Mouse (Mus musculus): ENCODE results near the gene Trio. TPM values are rescaled to one million over a fixed set of nuclear protein-coding genes. Genes with fewer than 3 reads are reported as not detected.
A peak's percentile ranks its signal among the peaks of the same experiment; 100 is the strongest.

Trio gene
- polyA plus RNA-seq, 1 experiment from 2014 or later = 8.8 TPM

DNA sequence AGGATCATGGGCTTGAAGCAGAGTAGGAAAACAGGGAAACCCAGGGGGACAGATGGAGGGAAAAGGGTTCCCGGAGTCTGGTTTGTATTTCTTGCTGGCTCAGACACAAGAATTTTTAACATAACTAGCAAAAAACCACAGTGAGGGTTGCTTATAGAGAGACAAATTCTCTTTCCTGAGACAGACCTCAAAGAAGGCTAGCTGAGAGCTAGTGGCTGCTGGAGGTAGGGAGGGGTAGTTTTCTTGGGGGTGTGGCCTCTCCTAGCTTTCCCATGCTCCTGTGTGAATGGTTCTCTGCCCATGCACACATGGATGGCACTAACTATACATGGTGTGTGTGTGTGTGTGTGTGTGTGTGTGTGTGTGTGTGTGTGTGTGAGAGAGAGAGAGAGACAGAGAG lies 265.0 kb downstream of the Trio start:
- Histone ChIP-seq H3K36me3 (ENCODE audit: control insufficient read depth, insufficient read depth, low read length) (peaks cover 33% of the 10 kb centered on the region), H3K4me3 (ENCODE audit: low read depth, low read length) (no peak overlapping the region), H3K27ac (replicated peaks) (peak overlapping the region; percentile 49; the same call in 1 of the 2 replicates), H3K27me3 (ENCODE audit: control insufficient read depth, insufficient read depth, low read length) (no peaks in the 10 kb centered on the region), H3K4me1 (replicated peaks; ENCODE audit: control insufficient read depth, insufficient read depth) (no peaks in the 10 kb centered on the region), H3K9ac (ENCODE audit: low read length) (no peak overlapping the region), H3K9me3 (ENCODE audit: control insufficient read depth, low read length) (no peaks in the 10 kb centered on the region), H3K4me2 (replicated peaks; ENCODE audit: low read depth) (no peak overlapping the region)
- TF ChIP-seq EP300 (optimal IDR thresholded peaks at IDR 0.05) = no peak
- no peak for TF ChIP-seq CTCF (IDR thresholded peaks at IDR 0.05; ENCODE audit: low read depth)
- WGBS = 64% methylated on average over 1 of the region's 1 CpGs
- DNase-seq (ENCODE audit: low spot score) (no peak), ATAC-seq (ENCODE audit: low FRiP score, low TSS enrichment) (no peak)

DNA sequence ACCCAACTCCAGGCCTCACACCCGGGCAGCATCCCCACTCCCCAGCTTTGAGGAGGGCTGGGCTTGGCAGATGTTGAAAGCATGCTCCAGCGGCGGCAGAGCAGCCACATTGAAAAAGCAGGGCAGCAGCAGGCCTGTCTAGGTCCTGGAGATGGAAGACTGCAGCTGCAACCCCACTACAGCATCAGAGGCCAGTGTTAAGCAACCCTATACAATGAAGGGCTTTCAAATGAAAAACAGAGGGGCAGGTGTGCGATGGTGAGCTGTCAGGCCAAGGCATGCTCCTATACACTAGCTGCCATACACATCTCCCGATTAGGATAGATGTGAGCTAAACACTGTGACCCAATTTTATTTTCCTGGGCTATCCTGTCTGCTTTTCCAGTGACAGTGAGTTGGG lies 265.8 kb downstream of the Trio start:
- no peaks in the 10 kb centered on the region for H3K4me1 ChIP-seq (replicated peaks; ENCODE audit: control insufficient read depth, insufficient read depth)
- H3K9me3 ChIP-seq (ENCODE audit: control insufficient read depth, low read length) = no peaks in the 10 kb centered on the region
- 0 out of 2 replicates have a peak overlapping the region, but pooled peaks have one; percentile 49 for H3K27ac ChIP-seq (replicated peaks)
- 58% methylated on average over 5 of the region's 5 CpGs for WGBS
- H3K4me2 ChIP-seq (replicated peaks; ENCODE audit: low read depth) = no peak overlapping the region
- peaks cover 31% of the 10 kb centered on the region for H3K36me3 ChIP-seq (ENCODE audit: control insufficient read depth, insufficient read depth, low read length)
- ATAC-seq (ENCODE audit: low FRiP score, low TSS enrichment) = no peak
- H3K27me3 ChIP-seq (ENCODE audit: control insufficient read depth, insufficient read depth, low read length) = no peaks in the 10 kb centered on the region
- TF ChIP-seq EP300 (optimal IDR thresholded peaks at IDR 0.05) (no peak), CTCF (IDR thresholded peaks at IDR 0.05; ENCODE audit: low read depth) (no peak)
- H3K4me3 ChIP-seq (ENCODE audit: low read depth, low read length) = no peak overlapping the region
- H3K9ac ChIP-seq (ENCODE audit: low read length) = no peak overlapping the region
- no peak for DNase-seq (ENCODE audit: low spot score)

DNA sequence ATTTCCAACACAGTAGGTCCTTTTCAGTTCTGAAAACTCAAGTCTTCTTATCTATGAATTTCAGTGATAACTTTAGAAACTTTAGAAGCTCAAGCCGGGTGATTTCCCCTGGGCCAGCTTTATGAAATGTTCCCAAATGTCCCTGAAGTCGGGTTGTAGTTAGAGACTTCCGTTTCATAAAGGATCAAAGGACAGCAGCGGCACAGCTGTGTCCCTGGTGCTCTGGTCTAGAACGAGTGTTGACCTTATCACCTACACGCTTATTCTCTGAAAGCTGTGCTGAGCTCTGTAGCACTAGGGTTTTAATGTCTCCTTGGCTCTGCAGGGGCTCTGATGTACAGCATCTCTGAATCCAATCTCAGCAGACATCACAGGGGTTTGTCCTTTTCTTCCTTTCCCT lies 267.0 kb downstream of the Trio start:
- Histone ChIP-seq H3K9ac (ENCODE audit: low read length) (no peak overlapping the region), H3K4me3 (ENCODE audit: low read depth, low read length) (no peak overlapping the region), H3K27ac (replicated peaks) (no peak overlapping the region), H3K27me3 (ENCODE audit: control insufficient read depth, insufficient read depth, low read length) (no peaks in the 10 kb centered on the region), H3K9me3 (ENCODE audit: control insufficient read depth, low read length) (no peaks in the 10 kb centered on the region), H3K36me3 (ENCODE audit: control insufficient read depth, insufficient read depth, low read length) (peaks cover 31% of the 10 kb centered on the region), H3K4me2 (replicated peaks; ENCODE audit: low read depth) (no peak overlapping the region), H3K4me1 (replicated peaks; ENCODE audit: control insufficient read depth, insufficient read depth) (no peaks in the 10 kb centered on the region)
- ATAC-seq (ENCODE audit: low FRiP score, low TSS enrichment) (no peak), DNase-seq (ENCODE audit: low spot score) (no peak)
- TF ChIP-seq EP300 (optimal IDR thresholded peaks at IDR 0.05) = no peak
- no peak for TF ChIP-seq CTCF (IDR thresholded peaks at IDR 0.05; ENCODE audit: low read depth)
- WGBS = 57% methylated on average over 6 of the region's 6 CpGs

DNA sequence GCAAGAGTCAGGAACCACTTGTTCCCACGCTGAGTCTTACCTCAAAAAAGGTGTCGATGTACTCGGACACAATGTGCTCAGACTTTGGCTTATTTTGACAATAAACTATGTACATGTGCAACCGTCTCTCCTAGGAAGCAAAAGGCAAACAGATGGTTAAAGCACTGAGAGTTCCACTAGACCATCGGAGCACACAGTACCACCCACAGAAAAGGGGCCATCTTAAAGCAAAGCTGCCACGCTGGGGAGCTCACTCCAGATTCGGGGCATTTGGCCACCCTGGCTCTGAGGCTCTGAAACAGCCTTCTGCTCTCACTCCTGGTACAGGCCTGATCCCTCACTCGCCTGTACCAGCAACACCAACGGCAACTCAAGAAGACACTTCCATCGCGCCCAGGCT lies 269.2 kb downstream of the Trio start:
- Histone ChIP-seq H3K27ac (replicated peaks) (no peak overlapping the region), H3K4me3 (ENCODE audit: low read depth, low read length) (no peak overlapping the region), H3K27me3 (ENCODE audit: control insufficient read depth, insufficient read depth, low read length) (no peaks in the 10 kb centered on the region), H3K36me3 (ENCODE audit: control insufficient read depth, insufficient read depth, low read length) (peaks cover 31% of the 10 kb centered on the region), H3K9ac (ENCODE audit: low read length) (no peak overlapping the region), H3K9me3 (ENCODE audit: control insufficient read depth, low read length) (no peaks in the 10 kb centered on the region), H3K4me2 (replicated peaks; ENCODE audit: low read depth) (no peak overlapping the region), H3K4me1 (replicated peaks; ENCODE audit: control insufficient read depth, insufficient read depth) (no peaks in the 10 kb centered on the region)
- DNase-seq (ENCODE audit: low spot score) (no peak), ATAC-seq (ENCODE audit: low FRiP score, low TSS enrichment) (no peak)
- WGBS = 91% methylated on average over 11 of the region's 11 CpGs
- no peak for TF ChIP-seq CTCF (IDR thresholded peaks at IDR 0.05; ENCODE audit: low read depth)
- no peak for TF ChIP-seq EP300 (optimal IDR thresholded peaks at IDR 0.05)

DNA sequence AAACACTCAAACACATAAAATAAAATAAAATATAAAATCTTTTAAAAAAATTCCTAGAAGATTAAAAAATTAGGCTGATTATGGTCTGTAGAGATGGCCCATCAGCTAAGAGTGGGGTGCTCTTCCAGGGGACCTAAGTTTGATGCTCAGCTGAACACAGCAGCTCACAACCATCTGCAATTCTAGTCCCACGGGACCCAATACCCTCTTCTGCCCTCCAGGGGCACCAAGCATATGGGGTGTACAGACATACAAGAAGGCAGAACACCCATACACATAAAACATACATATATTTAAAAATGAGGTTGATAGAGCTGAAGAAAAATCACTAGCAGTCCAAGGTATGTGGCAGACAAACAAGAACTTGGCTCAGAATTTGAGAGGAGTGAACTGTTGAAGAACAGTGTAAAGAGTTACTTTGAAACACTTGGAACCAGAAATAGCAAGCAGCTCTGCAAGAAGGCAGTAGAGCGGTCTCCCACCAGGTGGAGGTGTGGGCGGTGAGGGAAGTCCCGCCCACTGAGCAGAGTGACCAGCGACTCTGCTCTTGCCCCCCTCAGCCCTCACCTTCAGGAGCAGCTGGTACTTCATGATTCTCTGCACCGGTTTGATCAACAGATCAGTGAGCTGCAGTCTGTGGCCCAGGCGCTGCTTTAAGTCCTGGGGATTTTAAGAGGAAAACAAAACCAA lies 270.9 kb downstream of the Trio start:
- 68% methylated on average over 7 of the region's 7 CpGs for WGBS
- Histone ChIP-seq H3K4me1 (replicated peaks; ENCODE audit: control insufficient read depth, insufficient read depth) (no peaks in the 10 kb centered on the region), H3K27ac (replicated peaks) (no peak overlapping the region), H3K9me3 (ENCODE audit: control insufficient read depth, low read length) (no peaks in the 10 kb centered on the region), H3K9ac (ENCODE audit: low read length) (no peak overlapping the region), H3K4me2 (replicated peaks; ENCODE audit: low read depth) (no peak overlapping the region), H3K4me3 (ENCODE audit: low read depth, low read length) (no peak overlapping the region), H3K27me3 (ENCODE audit: control insufficient read depth, insufficient read depth, low read length) (no peaks in the 10 kb centered on the region), H3K36me3 (ENCODE audit: control insufficient read depth, insufficient read depth, low read length) (peaks cover 34% of the 10 kb centered on the region)
- ATAC-seq (ENCODE audit: low FRiP score, low TSS enrichment) = no peak
- no peak for TF ChIP-seq EP300 (optimal IDR thresholded peaks at IDR 0.05)
- no peak for TF ChIP-seq CTCF (IDR thresholded peaks at IDR 0.05; ENCODE audit: low read depth)
- no peak for DNase-seq (ENCODE audit: low spot score)

DNA sequence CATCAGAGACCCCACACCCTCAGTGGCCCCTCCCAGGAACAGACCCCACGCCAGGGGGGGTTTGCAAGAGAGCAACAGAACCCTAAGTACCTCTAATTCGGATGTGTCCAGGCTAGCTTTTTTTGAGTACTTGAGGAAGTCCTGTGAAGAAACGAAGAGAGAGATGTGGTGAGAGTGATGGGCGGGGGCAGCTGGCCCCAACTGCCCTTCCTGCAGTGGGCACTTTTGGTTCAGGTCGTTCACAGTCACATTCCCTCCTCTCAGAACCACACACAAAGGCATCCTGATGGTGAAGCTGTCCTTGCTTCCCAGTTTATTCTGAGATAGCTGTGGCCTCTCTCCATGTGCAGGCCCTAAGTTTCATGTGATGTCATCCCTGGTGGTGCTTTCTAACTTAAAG lies 271.7 kb downstream of the Trio start:
- H3K9me3 ChIP-seq (ENCODE audit: control insufficient read depth, low read length) = no peaks in the 10 kb centered on the region
- no peaks in the 10 kb centered on the region for H3K4me1 ChIP-seq (replicated peaks; ENCODE audit: control insufficient read depth, insufficient read depth)
- no peaks in the 10 kb centered on the region for H3K27me3 ChIP-seq (ENCODE audit: control insufficient read depth, insufficient read depth, low read length)
- no peak overlapping the region for H3K9ac ChIP-seq (ENCODE audit: low read length)
- TF ChIP-seq CTCF (IDR thresholded peaks at IDR 0.05; ENCODE audit: low read depth) (no peak), EP300 (optimal IDR thresholded peaks at IDR 0.05) (no peak)
- no peak for DNase-seq (ENCODE audit: low spot score)
- H3K4me2 ChIP-seq (replicated peaks; ENCODE audit: low read depth) = no peak overlapping the region
- H3K36me3 ChIP-seq (ENCODE audit: control insufficient read depth, insufficient read depth, low read length) = peaks cover 37% of the 10 kb centered on the region; the same call in 1 of the 2 replicates
- 64% methylated on average over 5 of the region's 5 CpGs for WGBS
- H3K27ac ChIP-seq (replicated peaks) = no peak overlapping the region
- ATAC-seq (ENCODE audit: low FRiP score, low TSS enrichment) = no peak
- H3K4me3 ChIP-seq (ENCODE audit: low read depth, low read length) = no peak overlapping the region

Data from stomach, postnatal 0 days (tissue).